ENCODE assay signal across 13 mouse cellular contexts in the genomic region with DNA sequence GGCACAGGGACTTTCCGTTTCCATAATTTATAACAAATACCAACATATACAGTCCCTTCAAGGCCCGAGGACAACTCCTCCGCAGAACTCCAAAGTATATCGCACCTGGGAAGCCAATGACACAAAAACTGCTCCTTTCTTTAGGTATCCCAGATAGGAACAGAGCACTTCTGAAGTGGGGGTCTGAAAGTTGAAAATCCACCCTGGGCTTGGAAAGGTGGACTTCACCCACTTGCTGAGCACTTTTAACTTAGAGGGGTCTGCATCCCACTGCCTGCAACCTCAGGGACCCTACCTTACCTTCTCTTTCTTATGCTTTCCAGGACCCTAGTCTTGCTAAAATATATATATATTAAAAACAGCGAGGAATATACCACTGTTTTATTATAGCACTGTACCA. TPM values are rescaled to one million over a fixed set of nuclear protein-coding genes. Genes with fewer than 3 reads are reported as not detected.
DNase-seq lines count a peak whose midpoint lies in the region; ATAC-seq and TF ChIP-seq lines count a peak whose summit lies in the region.
"Had no signal": no experiment of that assay in that cellular context is flagged by ENCODE, and none has a peak within 500 bp of the region (broad histone marks: within the 10 kb centered on the region; RNA-seq: fewer than 3 reads in every experiment).

No protein-coding gene starts in this region.

- H3K9ac ChIP-seq in liver, postnatal 0 days (replicated peaks), result no peak overlapping the region
- peak overlapping the region; percentile 28; the same call in 1 of the 2 replicates for H3K9ac ChIP-seq in hindbrain, embryonic 11.5 days (ENCODE audit: low read depth, low read length)
- no peak overlapping the region for H3K9ac ChIP-seq in limb, embryonic 14.5 days (ENCODE audit: low read depth, low read length, severe bottlenecking)
- peak overlapping the region; percentile 21 for H3K9ac ChIP-seq in neural tube, embryonic 14.5 days (replicated peaks; ENCODE audit: low read depth, low read length)
- H3K9ac ChIP-seq: kidney, embryonic 15.5 days; lung, embryonic 15.5 days had no signal

- ATAC-seq in liver, postnatal 0 days, result no peak
- ATAC-seq in hindbrain, embryonic 11.5 days (ENCODE audit: low FRiP score), result no peak
- no peak for ATAC-seq in limb, embryonic 14.5 days (ENCODE audit: low FRiP score, low read depth)
- ATAC-seq in neural tube, embryonic 14.5 days (ENCODE audit: low read depth), result no peak

- H3K4me3 ChIP-seq in liver, postnatal 0 days (ENCODE audit: low read depth, low read length), result no peak overlapping the region
- peak overlapping the region; percentile 19 for H3K4me3 ChIP-seq in hindbrain, embryonic 11.5 days (ENCODE audit: low read depth, low read length)
- 0 out of 2 replicates have a peak overlapping the region, but pooled peaks have one; percentile 45 for H3K4me3 ChIP-seq in limb, embryonic 14.5 days (replicated peaks; ENCODE audit: low read length)
- H3K4me3 ChIP-seq in neural tube, embryonic 14.5 days (ENCODE audit: low read depth, low read length), result peak overlapping the region; percentile 46
- H3K4me3 ChIP-seq: kidney, embryonic 15.5 days; lung, embryonic 15.5 days had no signal

- H3K36me3 ChIP-seq in liver, postnatal 0 days (replicated peaks; ENCODE audit: insufficient read depth, low read length), result no peaks in the 10 kb centered on the region; the same call in 1 of the 2 replicates
- H3K36me3 ChIP-seq in hindbrain, embryonic 11.5 days (ENCODE audit: control insufficient read depth, insufficient read depth, low read length), result no peaks in the 10 kb centered on the region
- H3K36me3 ChIP-seq in limb, embryonic 14.5 days (ENCODE audit: control insufficient read depth, insufficient read depth, low read length), result no peaks in the 10 kb centered on the region
- H3K36me3 ChIP-seq in neural tube, embryonic 14.5 days (ENCODE audit: control insufficient read depth, insufficient read depth, low read length), result no peaks in the 10 kb centered on the region
- H3K36me3 ChIP-seq: heart, embryonic 10.5 days; kidney, embryonic 15.5 days; lung, embryonic 15.5 days had no signal

- no peak for TF ChIP-seq POLR2A in limb, embryonic 14.5 days (IDR thresholded peaks at IDR 0.05; ENCODE audit: borderline replicate concordance, extremely low read depth, insufficient read depth, insufficient read length)

- no peaks in the 10 kb centered on the region for H3K9me3 ChIP-seq in liver, postnatal 0 days (ENCODE audit: low read length)
- no peaks in the 10 kb centered on the region for H3K9me3 ChIP-seq in hindbrain, embryonic 11.5 days (ENCODE audit: control insufficient read depth, low read length)
- no peaks in the 10 kb centered on the region for H3K9me3 ChIP-seq in limb, embryonic 14.5 days (ENCODE audit: control insufficient read depth, low read length)
- H3K9me3 ChIP-seq in neural tube, embryonic 14.5 days (ENCODE audit: control insufficient read depth, low read length), result no peaks in the 10 kb centered on the region
- H3K9me3 ChIP-seq: heart, embryonic 10.5 days; kidney, embryonic 15.5 days; lung, embryonic 15.5 days had no signal

- no peak for TF ChIP-seq CTCF in liver, postnatal 0 days (IDR thresholded peaks at IDR 0.05; ENCODE audit: low read depth)

- no peak overlapping the region for H3K27ac ChIP-seq in liver, postnatal 0 days (ENCODE audit: low read depth)
- H3K27ac ChIP-seq in hindbrain, embryonic 11.5 days (ENCODE audit: low read depth, low read length), result peak overlapping the region; percentile 32
- H3K27ac ChIP-seq in limb, embryonic 14.5 days (replicated peaks; ENCODE audit: low read depth, low read length), result no peak overlapping the region
- peak overlapping the region; percentile 91; the same call in 1 of the 2 replicates for H3K27ac ChIP-seq in neural tube, embryonic 14.5 days (ENCODE audit: low read depth, low read length)
- H3K27ac ChIP-seq: heart, embryonic 10.5 days; kidney, embryonic 15.5 days; lung, embryonic 15.5 days had no signal

- H3K27me3 ChIP-seq in liver, postnatal 0 days (ENCODE audit: insufficient read depth, low read length), result peaks cover 74% of the 10 kb centered on the region
- peaks cover 71% of the 10 kb centered on the region for H3K27me3 ChIP-seq in hindbrain, embryonic 11.5 days (ENCODE audit: control insufficient read depth, insufficient read depth, low read length)
- H3K27me3 ChIP-seq in limb, embryonic 14.5 days (ENCODE audit: control insufficient read depth, insufficient read depth, low read length), result peaks cover 68% of the 10 kb centered on the region
- H3K27me3 ChIP-seq in neural tube, embryonic 14.5 days (ENCODE audit: control insufficient read depth, insufficient read depth, low read length), result peaks cover 9% of the 10 kb centered on the region

- WGBS in liver, postnatal 0 days (ENCODE audit: insufficient replicate concordance), result 14% methylated on average over 5 of the region's 5 CpGs
- 6% methylated on average over 5 of the region's 5 CpGs for WGBS in hindbrain, embryonic 11.5 days
- WGBS in limb, embryonic 14.5 days, result 18% methylated on average over 5 of the region's 5 CpGs
- WGBS in neural tube, embryonic 14.5 days, result 7% methylated on average over 5 of the region's 5 CpGs

- no peak for DNase-seq in liver, postnatal 0 days
- no peak for DNase-seq in liver
- peak; percentile 42 for DNase-seq in hindbrain, embryonic 11.5 days (ENCODE audit: low spot score)
- no peak for DNase-seq in limb, embryonic 14.5 days (ENCODE audit: low spot score)
- no peak for DNase-seq in frontal cortex, postnatal 36 days (ENCODE audit: low spot score in 2 of 2)
- no peak for DNase-seq in heart, adult 18-20 months
- no peak for DNase-seq in urinary bladder, postnatal 25 days (ENCODE audit: low spot score)
- DNase-seq: heart, postnatal 4 days; layer of hippocampus, adult 9-11 months had no signal

- H3K4me2 ChIP-seq in liver, postnatal 0 days (ENCODE audit: low read depth, low read length), result peak overlapping the region; percentile 56
- H3K4me2 ChIP-seq in hindbrain, embryonic 11.5 days (replicated peaks; ENCODE audit: low read depth, low read length), result peak overlapping the region; percentile 34
- H3K4me2 ChIP-seq in limb, embryonic 14.5 days (replicated peaks; ENCODE audit: low read depth, low read length, severe bottlenecking), result peak overlapping the region; percentile 80; the same call in 1 of the 2 replicates
- H3K4me2 ChIP-seq in neural tube, embryonic 14.5 days (ENCODE audit: low read depth, low read length), result peak overlapping the region; percentile 70
- H3K4me2 ChIP-seq: kidney, embryonic 15.5 days; lung, embryonic 15.5 days had no signal

- TF ChIP-seq EP300 in liver, postnatal 0 days (IDR thresholded peaks at IDR 0.05; ENCODE audit: low read depth), result no peak

- peaks cover 11% of the 10 kb centered on the region for H3K4me1 ChIP-seq in liver, postnatal 0 days (ENCODE audit: insufficient read depth)
- H3K4me1 ChIP-seq in hindbrain, embryonic 11.5 days (replicated peaks; ENCODE audit: control insufficient read depth, insufficient read depth, low read length), result 0 out of 2 replicates have a peak, but pooled peaks cover 8% of the 10 kb centered on the region
- peaks cover 22% of the 10 kb centered on the region for H3K4me1 ChIP-seq in limb, embryonic 14.5 days (ENCODE audit: control insufficient read depth, insufficient read depth, low read length)
- H3K4me1 ChIP-seq in neural tube, embryonic 14.5 days (ENCODE audit: control insufficient read depth, insufficient read depth, low read length), result peaks cover 14% of the 10 kb centered on the region

RNA-seq across cellular contexts. Expression of gene Nrn1, which starts 6.4 kb away (rescaled TPM):
- polyA plus RNA-seq in liver, postnatal 0 days (2015; fragmentation: Nextera tagmentation; extraction: Ambion mirVana), result 97.4 and 98.7 TPM in 2 replicates
- 39.5 and 44.5 TPM in 2 replicates for polyA plus RNA-seq in hindbrain, embryonic 11.5 days (2014; fragmentation: Nextera tagmentation; extraction: Ambion mirVana)
- polyA plus RNA-seq in limb, embryonic 14.5 days (2012; rRNA removed), result 13.8 and 14.1 TPM in 2 replicates
- polyA plus RNA-seq in limb, embryonic 14.5 days (2014; fragmentation: Nextera tagmentation; extraction: Ambion mirVana), result 14.7 and 16.2 TPM in 2 replicates
- polyA plus RNA-seq in neural tube, embryonic 14.5 days (2014; fragmentation: Nextera tagmentation; extraction: Ambion mirVana), result 60.9 and 69.7 TPM in 2 replicates
- total RNA-seq in heart, adult 18-20 months (2021), result 1 to 10 TPM; 4.4 to 5.6 TPM

Comparison
In these comparisons a context has a peak if more than half of its experiments do, and no peak if none do; other contexts are left out.
1. H3K27ac ChIP-seq: peak in hindbrain, embryonic 11.5 days (single experiment) and neural tube, embryonic 14.5 days (single experiment); none in liver, postnatal 0 days (single experiment) and limb, embryonic 14.5 days (single experiment).
2. H3K9ac ChIP-seq: peak in hindbrain, embryonic 11.5 days (single experiment) and neural tube, embryonic 14.5 days (single experiment); none in liver, postnatal 0 days (single experiment) and limb, embryonic 14.5 days (single experiment).
3. Peak in every context shown above with its lines, with median percentiles within 50 percentile points of each other: H3K4me2 ChIP-seq.